Mouse (Mus musculus) liver, embryonic 16.5 days (tissue): ENCODE results near the gene Wdr82. TPM values are rescaled to one million over a fixed set of nuclear protein-coding genes. Genes with fewer than 3 reads are reported as not detected.

Source experiments
- ATAC-seq: fragments of 200-750 bp; cut with Nextera tagmentation; 2 replicates; pipeline ENCODE4 v1.8.0; 2017; ENCODE audit warnings: low read depth, mild to moderate bottlenecking, moderate number of reproducible peaks, moderate library complexity
- H3K27ac ChIP-seq: fragments of 300-500 bp; sonication (generic); 2 replicates; pipeline ENCODE4 v1.5.1; 2014; ENCODE audit warnings: mild to moderate bottlenecking, low read length
- H3K27me3 ChIP-seq: fragments of 300-500 bp; sonication (generic); 2 replicates; pipeline ENCODE4 v1.6.1; 2014; ENCODE audit warnings: low read depth, low read length, mixed read lengths; ENCODE audit not compliant: control insufficient read depth, insufficient read depth
- H3K36me3 ChIP-seq: fragments of 300-500 bp; sonication (generic); 2 replicates; pipeline ENCODE4 v1.6.1; 2014; ENCODE audit warnings: mild to moderate bottlenecking; ENCODE audit not compliant: control insufficient read depth, insufficient read depth
- H3K4me1 ChIP-seq: fragments of 300-500 bp; sonication (generic); 2 replicates; pipeline ENCODE4 v1.6.1; 2014; ENCODE audit warnings: low read depth, low read length, mixed read lengths; ENCODE audit not compliant: control insufficient read depth
- H3K4me2 ChIP-seq: fragments of 300-500 bp; sonication (generic); 2 replicates; pipeline ENCODE4 v1.6.1; 2014; ENCODE audit warnings: low read depth, low read length, mixed read lengths
- H3K4me3 ChIP-seq: fragments of 300-500 bp; sonication (generic); 2 replicates; pipeline ENCODE4 v1.5.1; 2014; ENCODE audit warnings: low read depth, mild to moderate bottlenecking, low read length
- H3K9ac ChIP-seq: fragments of 300-500 bp; sonication (generic); 2 replicates; pipeline ENCODE4 v1.6.1; 2014; ENCODE audit warnings: low read depth, low read length
- H3K9me3 ChIP-seq: fragments of 300-500 bp; sonication (generic); replicated peaks from 2 replicates; pipeline ENCODE4 v1.6.1; 2016; ENCODE audit warnings: low read length; ENCODE audit not compliant: control insufficient read depth
- WGBS: fragments of 180-500 bp; shearing (Covaris S2); extraction: QIAGEN DNeasy Blood & Tissue Kit; methylation state at CpG from one replicate; pipeline ENCODE4 v1.1.7; 2014; ENCODE audit not compliant: insufficient replicate concordance; 5-methylcytosine and 5-hydroxymethylcytosine counted together
- polyA plus RNA-seq: library from polyadenylated mRNA; unstranded; fragments of >200 nt; fragmentation: Nextera tagmentation; extraction: Ambion mirVana; gene quantifications from 2 replicates; pipeline ENCODE4 v1.2.1, GENCODE M21; 2015

The Wdr82 gene
- 5.8 and 6.0 TPM in 2 replicates for polyA plus RNA-seq

DNA sequence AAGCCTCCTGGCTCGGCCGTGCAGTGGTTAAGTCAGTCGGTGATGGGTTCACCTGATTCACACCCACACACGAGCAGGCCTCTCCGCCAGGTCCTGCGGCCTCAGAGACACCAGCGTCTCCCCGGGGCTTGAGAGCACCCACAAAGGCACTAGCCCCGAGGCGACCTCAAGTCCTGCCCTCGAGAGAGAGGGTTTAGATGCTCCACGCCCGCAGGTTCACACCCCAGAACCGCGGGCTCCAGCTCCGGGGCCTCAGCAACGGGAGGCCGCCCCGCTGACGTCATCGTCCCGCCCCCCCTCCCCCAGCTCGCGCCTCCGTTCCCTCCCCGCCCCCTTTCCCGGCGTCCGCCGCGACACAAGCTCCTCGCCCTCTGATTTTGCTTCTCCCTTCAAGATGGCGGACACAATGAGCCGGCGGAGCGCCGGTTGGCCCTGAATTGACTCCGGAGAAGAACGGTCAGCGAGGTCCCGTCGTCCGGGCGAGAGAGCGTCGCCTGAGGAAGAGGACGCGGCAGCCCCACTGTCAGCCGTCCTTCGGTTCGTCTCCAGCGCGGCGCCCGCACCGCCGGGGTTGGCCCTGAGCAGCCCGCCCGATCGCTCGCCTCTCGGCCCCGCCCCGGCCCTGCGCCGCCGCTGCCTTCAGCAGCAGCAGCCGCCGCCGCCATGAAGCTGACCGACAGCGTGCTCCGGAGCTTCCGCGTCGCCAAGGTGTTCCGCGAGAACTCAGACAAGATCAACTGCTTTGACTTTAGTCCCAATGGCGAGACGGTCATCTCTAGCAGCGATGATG is at the start of gene Wdr82:
Wdr82 (plus strand) TSS at position 373 of the 790 bp plus-strand sequence.
- peak within 1 kb of the TSS; percentile 95 for H3K27ac ChIP-seq
- H3K9me3 ChIP-seq = no peaks in the 10 kb centered on the region
- H3K4me3 ChIP-seq = peak within 1 kb of the TSS; percentile 91
- H3K9ac ChIP-seq = peak within 1 kb of the TSS; percentile 89
- H3K36me3 ChIP-seq = no peaks in the 10 kb centered on the region
- peak within 1 kb of the TSS; percentile 88 for H3K4me2 ChIP-seq
- no peaks in the 10 kb centered on the region for H3K27me3 ChIP-seq
- peaks cover 31% of the 10 kb centered on the region for H3K4me1 ChIP-seq
- ATAC-seq = peak; percentile 94
- WGBS = under 1% methylated on average over 44 of the region's 81 CpGs

DNA sequence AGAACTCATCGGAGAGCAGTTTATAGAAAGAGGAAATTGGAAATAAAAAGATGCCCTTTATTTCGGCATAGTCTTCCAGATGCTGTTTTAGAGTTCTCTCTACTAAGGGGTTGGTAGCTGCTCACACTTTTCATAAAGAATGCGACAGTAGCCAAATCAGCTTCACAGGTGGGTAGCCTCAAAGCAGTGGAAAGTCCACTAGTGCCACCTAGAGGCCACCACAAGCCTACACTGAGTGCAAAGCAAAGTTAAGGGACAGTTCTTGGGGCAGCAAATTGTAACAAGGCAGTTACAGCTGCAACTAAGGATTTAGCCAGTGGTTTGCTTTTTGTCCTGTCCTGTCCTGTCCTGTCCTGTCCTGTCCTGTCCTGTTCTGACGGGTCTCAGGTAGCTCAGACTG is 47.1 kb upstream of the Wdr82 start:
- no peak overlapping the region for H3K4me3 ChIP-seq
- no peak overlapping the region for H3K27ac ChIP-seq
- no peaks in the 10 kb centered on the region for H3K4me1 ChIP-seq
- WGBS = 37% methylated on average over 4 of the region's 4 CpGs
- H3K9ac ChIP-seq = no peak overlapping the region
- H3K9me3 ChIP-seq = no peaks in the 10 kb centered on the region
- no peak for ATAC-seq
- no peak overlapping the region for H3K4me2 ChIP-seq
- no peaks in the 10 kb centered on the region for H3K36me3 ChIP-seq
- no peaks in the 10 kb centered on the region for H3K27me3 ChIP-seq

DNA sequence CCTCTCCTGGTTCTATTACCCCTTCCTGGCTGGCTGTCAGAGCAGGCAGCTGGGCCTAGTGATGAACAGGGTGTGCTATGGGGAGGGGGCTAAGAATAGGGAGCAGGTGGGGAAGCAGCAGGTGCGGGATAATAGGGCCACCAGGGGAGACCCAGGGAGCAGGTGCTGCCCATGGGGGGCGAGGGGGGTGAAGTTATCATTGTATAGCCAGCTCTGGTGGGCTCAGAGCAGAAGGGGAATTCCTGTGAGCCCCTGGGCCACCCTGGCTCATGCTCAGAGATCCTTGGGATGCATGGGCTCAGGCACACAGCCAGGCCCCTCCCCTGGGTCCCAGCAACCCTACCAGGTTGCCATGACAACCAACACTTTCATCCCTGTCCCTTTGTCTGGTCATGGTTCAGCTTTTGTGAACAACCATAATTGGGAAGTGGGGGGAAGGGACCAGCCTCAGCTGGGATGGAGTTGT is 43.9 kb upstream of the Wdr82 start:
- no peak overlapping the region for H3K9ac ChIP-seq

DNA sequence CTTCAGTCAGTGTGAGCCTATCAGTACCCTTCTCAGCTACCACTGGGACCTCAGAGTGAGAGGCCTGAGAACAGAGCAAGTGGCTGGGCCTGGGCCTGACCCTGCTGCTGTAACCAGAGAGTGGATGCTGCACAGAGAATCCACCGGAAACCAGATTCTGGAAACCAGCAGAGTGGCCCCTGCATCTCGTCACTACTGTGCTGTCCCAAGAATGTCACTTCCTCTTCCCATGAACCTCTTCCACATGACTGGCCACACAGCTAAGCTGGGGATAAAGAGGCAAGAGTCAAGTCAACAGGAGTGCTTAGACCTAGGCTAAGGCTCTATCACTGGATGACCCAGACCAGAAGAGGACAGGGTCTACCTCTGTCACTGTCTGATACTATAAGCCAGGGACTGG is 41.7 kb upstream of the Wdr82 start:
- Histone ChIP-seq H3K36me3 (no peaks in the 10 kb centered on the region), H3K27ac (no peak overlapping the region), H3K4me3 (no peak overlapping the region), H3K27me3 (no peaks in the 10 kb centered on the region), H3K9ac (no peak overlapping the region), H3K4me1 (no peaks in the 10 kb centered on the region), H3K4me2 (no peak overlapping the region), H3K9me3 (no peaks in the 10 kb centered on the region)
- 40% methylated on average over 2 of the region's 2 CpGs for WGBS
- ATAC-seq = no peak

More for the DNA sequence above, 43.9 kb upstream of the Wdr82 start:
- H3K9me3 ChIP-seq = no peaks in the 10 kb centered on the region
- no peak for ATAC-seq
- H3K27me3 ChIP-seq = no peaks in the 10 kb centered on the region
- no peak overlapping the region for H3K27ac ChIP-seq
- no peak overlapping the region for H3K4me3 ChIP-seq
- no peaks in the 10 kb centered on the region for H3K36me3 ChIP-seq
- no peaks in the 10 kb centered on the region for H3K4me1 ChIP-seq
- no peak overlapping the region for H3K4me2 ChIP-seq
- 43% methylated on average over 2 of the region's 2 CpGs for WGBS

DNA sequence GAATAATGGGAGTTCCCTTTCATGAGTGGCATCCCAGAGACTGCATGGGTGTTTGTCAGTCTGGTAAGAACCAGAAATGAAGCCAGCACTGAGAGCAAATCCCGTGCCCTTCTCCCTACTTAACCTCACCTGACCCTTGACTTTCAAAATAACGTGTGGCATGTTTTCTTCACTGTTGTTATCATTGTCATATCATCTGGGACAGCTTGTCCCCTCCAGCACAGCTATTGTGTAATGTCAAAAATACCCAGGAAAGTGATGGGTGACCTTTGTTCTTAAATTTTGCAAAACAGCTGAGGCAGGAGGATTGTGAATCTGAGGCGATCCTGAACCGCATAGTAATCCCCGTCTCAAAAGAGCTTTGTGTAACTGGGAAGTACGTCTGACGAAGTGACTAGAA is 40.5 kb upstream of the Wdr82 start:
- ATAC-seq = no peak

DNA sequence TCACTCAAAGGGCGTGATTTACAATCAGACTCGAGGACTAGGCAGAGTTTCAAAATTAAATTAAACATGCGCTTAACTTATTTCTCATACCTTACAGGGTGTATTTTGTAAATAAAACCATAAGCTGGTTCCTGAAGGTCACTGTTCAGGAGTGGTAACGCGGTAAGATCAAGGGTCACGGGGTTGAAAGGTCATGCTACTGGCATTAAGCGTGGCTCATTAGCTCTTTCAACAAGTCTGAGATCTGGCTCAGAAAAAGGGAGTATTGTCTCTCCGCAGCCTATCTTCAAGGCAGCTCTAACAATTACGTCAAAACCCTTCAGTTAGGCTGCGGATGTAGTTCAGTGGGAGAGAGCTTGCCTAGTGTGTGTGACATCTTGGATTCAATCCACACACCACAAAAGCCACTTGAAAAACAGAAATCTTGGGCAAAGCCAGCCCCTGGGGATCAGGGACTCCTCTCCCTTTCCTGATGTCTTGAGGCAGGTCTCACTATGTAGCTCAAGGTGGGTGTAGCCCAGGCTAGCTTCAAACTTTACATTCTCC is 33.0 kb upstream of the Wdr82 start:
- H3K4me2 ChIP-seq = no peak overlapping the region
- no peaks in the 10 kb centered on the region for H3K36me3 ChIP-seq
- H3K4me3 ChIP-seq = no peak overlapping the region
- no peaks in the 10 kb centered on the region for H3K4me1 ChIP-seq
- H3K9ac ChIP-seq = no peak overlapping the region
- no peaks in the 10 kb centered on the region for H3K27me3 ChIP-seq
- ATAC-seq = no peak
- no peak overlapping the region for H3K27ac ChIP-seq
- no peaks in the 10 kb centered on the region for H3K9me3 ChIP-seq
- WGBS = 64% methylated on average over 10 of the region's 10 CpGs

More for the DNA sequence above, 40.5 kb upstream of the Wdr82 start:
- H3K9me3 ChIP-seq = no peaks in the 10 kb centered on the region
- H3K9ac ChIP-seq = no peak overlapping the region
- H3K27me3 ChIP-seq = no peaks in the 10 kb centered on the region
- H3K4me3 ChIP-seq = no peak overlapping the region
- no peak overlapping the region for H3K27ac ChIP-seq
- H3K4me1 ChIP-seq = no peaks in the 10 kb centered on the region
- H3K36me3 ChIP-seq = no peaks in the 10 kb centered on the region
- WGBS = 55% methylated on average over 7 of the region's 7 CpGs
- no peak overlapping the region for H3K4me2 ChIP-seq

DNA sequence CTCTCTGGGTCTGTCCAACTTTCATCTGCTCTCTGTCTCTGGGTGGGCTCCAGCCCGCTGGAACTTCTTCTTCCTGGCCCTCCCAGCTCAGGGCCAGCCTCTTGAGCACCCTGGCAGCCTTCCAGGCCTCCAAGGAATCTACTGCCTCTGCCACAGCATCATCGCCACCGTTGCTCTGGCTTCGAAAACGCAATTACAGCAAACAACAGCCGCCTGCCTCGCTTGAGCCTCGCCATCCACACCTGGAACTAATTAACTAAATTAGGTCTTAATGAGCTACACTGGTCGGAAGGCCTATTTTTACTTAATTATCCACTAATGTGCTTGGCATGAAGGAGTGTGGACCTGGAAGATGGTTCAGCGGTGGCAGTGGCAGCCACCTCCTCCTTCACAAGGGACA is 31.0 kb upstream of the Wdr82 start:
- no peak overlapping the region for H3K4me2 ChIP-seq
- no peaks in the 10 kb centered on the region for H3K4me1 ChIP-seq
- H3K4me3 ChIP-seq = no peak overlapping the region
- H3K9me3 ChIP-seq = no peaks in the 10 kb centered on the region
- no peaks in the 10 kb centered on the region for H3K36me3 ChIP-seq
- H3K27ac ChIP-seq = no peak overlapping the region
- H3K9ac ChIP-seq = no peak overlapping the region
- no peak for ATAC-seq
- 60% methylated on average over 10 of the region's 10 CpGs for WGBS
- H3K27me3 ChIP-seq = no peaks in the 10 kb centered on the region

DNA sequence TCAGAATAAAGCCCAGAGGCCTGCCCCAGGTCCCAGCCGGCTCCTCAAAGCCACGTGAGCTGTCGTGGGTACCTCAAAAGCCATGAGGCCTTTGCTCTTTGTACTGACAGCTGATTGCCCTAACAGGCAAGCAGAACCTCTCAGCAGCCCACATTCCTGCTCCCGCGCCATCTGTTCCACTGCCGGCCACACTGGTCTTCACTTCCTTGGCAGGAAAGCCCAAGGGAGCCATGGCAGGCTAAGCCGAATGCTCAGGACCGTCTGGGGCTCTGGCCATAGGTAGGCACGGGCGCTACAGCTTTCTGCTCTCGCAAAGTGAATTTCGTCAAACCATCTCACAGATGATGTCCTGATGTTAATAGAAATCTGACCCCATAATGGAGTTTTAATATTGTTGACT is 28.8 kb upstream of the Wdr82 start:
- H3K27me3 ChIP-seq = peaks cover 5% of the 10 kb centered on the region
- H3K4me3 ChIP-seq = no peak overlapping the region
- 70% methylated on average over 12 of the region's 12 CpGs for WGBS
- H3K9me3 ChIP-seq = no peaks in the 10 kb centered on the region
- H3K4me1 ChIP-seq = no peaks in the 10 kb centered on the region
- no peak overlapping the region for H3K9ac ChIP-seq
- H3K4me2 ChIP-seq = no peak overlapping the region
- no peaks in the 10 kb centered on the region for H3K36me3 ChIP-seq
- ATAC-seq = no peak
- no peak overlapping the region for H3K27ac ChIP-seq

DNA sequence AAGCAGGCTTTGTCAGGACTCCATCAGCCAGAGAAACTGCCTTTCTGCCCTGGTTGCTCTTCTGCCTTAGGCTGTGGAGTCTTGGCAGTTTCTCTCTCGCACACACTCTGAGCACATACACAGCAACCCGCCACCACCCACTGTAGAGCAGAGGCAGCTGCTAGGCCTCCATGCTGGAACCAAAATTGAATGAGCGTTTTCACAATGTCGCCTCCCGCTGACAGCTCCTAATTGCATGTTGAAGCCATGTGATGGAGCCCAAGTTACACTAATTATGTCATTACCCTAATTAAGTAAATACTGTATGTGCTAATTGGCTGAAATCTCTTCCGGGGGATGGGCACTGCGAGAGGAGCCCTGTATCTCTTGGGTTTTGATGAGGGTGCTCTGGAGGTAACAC is 26.6 kb upstream of the Wdr82 start:
- H3K4me1 ChIP-seq = no peaks in the 10 kb centered on the region
- no peaks in the 10 kb centered on the region for H3K36me3 ChIP-seq
- no peak overlapping the region for H3K4me2 ChIP-seq
- WGBS = 72% methylated on average over 7 of the region's 7 CpGs
- H3K9ac ChIP-seq = no peak overlapping the region
- no peak for ATAC-seq
- H3K9me3 ChIP-seq = no peaks in the 10 kb centered on the region
- no peak overlapping the region for H3K27ac ChIP-seq
- no peak overlapping the region for H3K4me3 ChIP-seq
- H3K27me3 ChIP-seq = peaks cover 27% of the 10 kb centered on the region
